Mouse (Mus musculus): ENCODE measurements around the gene Hist1h4f. TPM values are rescaled to one million over a fixed set of nuclear protein-coding genes. Genes with fewer than 3 reads are reported as not detected.

The Hist1h4f gene
- total and polyA plus RNA-seq, 2 experiments = 77.8 TPM; not detected in 1

DNA sequence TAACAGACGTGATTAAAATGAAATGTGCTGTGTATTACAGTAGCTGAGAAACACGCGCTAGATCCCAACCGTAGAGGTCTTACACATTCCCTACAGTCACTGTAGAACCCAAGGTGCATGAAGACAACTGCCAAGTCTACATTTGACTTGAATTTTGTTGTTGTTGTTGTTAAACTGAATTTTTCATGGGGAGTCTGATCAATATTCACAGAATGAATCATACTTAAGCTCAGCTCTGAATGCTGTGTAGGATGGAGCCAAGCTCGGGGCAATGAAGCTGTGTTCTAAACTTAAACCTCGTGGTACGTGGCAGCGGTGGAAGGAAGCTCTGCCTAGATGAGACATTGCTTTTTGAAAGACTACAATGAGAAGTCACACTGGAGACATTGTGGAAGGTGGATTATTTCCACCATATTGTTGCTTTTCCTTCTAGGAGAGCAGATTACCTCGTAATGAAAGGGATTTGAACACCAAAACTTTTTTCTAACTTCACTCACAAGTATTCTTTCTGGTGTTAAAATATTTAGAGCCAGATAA lies 49.3 kb downstream of the Hist1h4f start:
- no peaks in the 10 kb centered on the region for H3K27me3 ChIP-seq (ENCODE audit: control insufficient read depth, insufficient read depth, low read length)
- no peaks in the 10 kb centered on the region for H3K36me3 ChIP-seq (ENCODE audit: control insufficient read depth, insufficient read depth, low read length)
- WGBS = 71% methylated on average over 9 of the region's 9 CpGs
- no peak overlapping the region for H3K9ac ChIP-seq (ENCODE audit: low read depth, low read length)
- no peak overlapping the region for H3K27ac ChIP-seq (replicated peaks; ENCODE audit: insufficient read depth, low read depth, low read length)
- no peaks in the 10 kb centered on the region; the same call in 1 of the 2 replicates for H3K4me1 ChIP-seq (ENCODE audit: control insufficient read depth, insufficient read depth, low read length)
- H3K79me2 ChIP-seq (ENCODE audit: control insufficient read depth, insufficient read depth, low read length) = no peaks in the 10 kb centered on the region
- TF ChIP-seq CTCF (IDR thresholded peaks at IDR 0.05; ENCODE audit: low read depth, low read length) = no peak
- TF ChIP-seq POLR2A (IDR thresholded peaks at IDR 0.05; ENCODE audit: extremely low read depth, insufficient read depth, low read length) = no peak
- DNase-seq (ENCODE audit: extremely low read depth, low read depth, low spot score) = no peak
- H3K4me3 ChIP-seq (ENCODE audit: insufficient read depth, low read depth, low read length) = no peak overlapping the region

DNA sequence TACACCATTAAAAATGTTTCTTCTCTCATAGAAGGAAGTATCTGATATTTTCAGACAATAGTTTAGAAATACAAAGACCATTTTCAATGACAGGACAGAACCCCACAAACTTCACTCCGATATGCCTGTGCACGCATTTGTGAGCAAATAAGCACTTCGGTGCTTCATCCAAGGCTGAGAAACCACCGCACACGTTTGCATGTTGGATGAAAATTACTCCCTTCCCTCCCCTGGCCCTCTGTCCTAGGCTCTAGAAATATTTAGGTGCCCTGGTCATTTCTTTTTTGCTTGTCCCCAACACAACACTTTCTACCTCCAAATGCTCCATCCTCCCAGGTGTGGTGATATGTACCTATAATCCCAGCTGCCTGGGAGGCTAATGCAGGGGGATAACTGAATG lies 49.9 kb downstream of the Hist1h4f start:
- no peak overlapping the region for H3K27ac ChIP-seq (replicated peaks; ENCODE audit: insufficient read depth, low read depth, low read length)
- no peak for DNase-seq (ENCODE audit: extremely low read depth, low read depth, low spot score)
- WGBS = 45% methylated on average over 5 of the region's 5 CpGs
- no peaks in the 10 kb centered on the region; the same call in 1 of the 2 replicates for H3K4me1 ChIP-seq (ENCODE audit: control insufficient read depth, insufficient read depth, low read length)
- no peaks in the 10 kb centered on the region for H3K36me3 ChIP-seq (ENCODE audit: control insufficient read depth, insufficient read depth, low read length)
- no peaks in the 10 kb centered on the region for H3K79me2 ChIP-seq (ENCODE audit: control insufficient read depth, insufficient read depth, low read length)
- TF ChIP-seq POLR2A (IDR thresholded peaks at IDR 0.05; ENCODE audit: extremely low read depth, insufficient read depth, low read length) = no peak
- H3K9ac ChIP-seq (ENCODE audit: low read depth, low read length) = no peak overlapping the region
- H3K27me3 ChIP-seq (ENCODE audit: control insufficient read depth, insufficient read depth, low read length) = no peaks in the 10 kb centered on the region
- H3K4me3 ChIP-seq (ENCODE audit: insufficient read depth, low read depth, low read length) = no peak overlapping the region

Other genes with a start within 250 kb of the Hist1h4f start
Only the 30 nearest of the 34 such genes appear.
- 8.1 and 9.7 TPM in 2 replicates for gene Zfp322a, start 182.4 kb downstream of the Hist1h4f start, total RNA-seq (2014; rRNA removed)
- 0.60 and 1.3 TPM in 2 replicates for gene Zfp322a, start 182.4 kb downstream of the Hist1h4f start, polyA plus RNA-seq (2012; rRNA removed)
- 3.5 and 3.7 TPM in 2 replicates for gene Abt1, start 127.8 kb downstream of the Hist1h4f start, total RNA-seq (2014; rRNA removed)
- 2.1 TPM in 2 replicates for gene Abt1, start 127.8 kb downstream of the Hist1h4f start, polyA plus RNA-seq (2012; rRNA removed)
- not detected in 2 replicates for gene Btn1a1, start 85.7 kb downstream of the Hist1h4f start, total RNA-seq (2014; rRNA removed)
- not detected in 2 replicates for gene Btn1a1, start 85.7 kb downstream of the Hist1h4f start, polyA plus RNA-seq (2012; rRNA removed)
- gene Btn2a2, start 62.8 kb downstream of the Hist1h4f start, total RNA-seq (2014; rRNA removed) = not detected in 2 replicates
- gene Btn2a2, start 62.8 kb downstream of the Hist1h4f start, polyA plus RNA-seq (2012; rRNA removed) = not detected in 2 replicates
- gene Hist1h4h, start 20.6 kb downstream of the Hist1h4f start, total RNA-seq (2014; rRNA removed) = 706 and 873 TPM in 2 replicates
- 8.5 and 26.7 TPM in 2 replicates for gene Hist1h4h, start 20.6 kb downstream of the Hist1h4f start, polyA plus RNA-seq (2012; rRNA removed)
- gene Hist1h2af, start 17.7 kb downstream of the Hist1h4f start, total RNA-seq (2014; rRNA removed) = 9.2 and 13.4 TPM in 2 replicates
- 2.1 and 2.9 TPM in 2 replicates for gene Hist1h2af, start 17.7 kb downstream of the Hist1h4f start, polyA plus RNA-seq (2012; rRNA removed)
- 5.6 and 12.9 TPM in 2 replicates for gene Hist1h3g, start 16.2 kb downstream of the Hist1h4f start, total RNA-seq (2014; rRNA removed)
- gene Hist1h3g, start 16.2 kb downstream of the Hist1h4f start, polyA plus RNA-seq (2012; rRNA removed) = 0.26 TPM in 1 of 2 replicates, not detected in the other
- gene Hist1h2bh, start 8.3 kb downstream of the Hist1h4f start, total RNA-seq (2014; rRNA removed) = 1.3 and 1.5 TPM in 2 replicates
- 0.07 and 0.09 TPM in 2 replicates for gene Hist1h2bh, start 8.3 kb downstream of the Hist1h4f start, polyA plus RNA-seq (2012; rRNA removed)
- gene Hist1h3f, start 7.6 kb downstream of the Hist1h4f start, total RNA-seq (2014; rRNA removed) = 11.1 and 14.2 TPM in 2 replicates
- gene Hist1h3f, start 7.6 kb downstream of the Hist1h4f start, polyA plus RNA-seq (2012; rRNA removed) = 0.29 and 0.30 TPM in 2 replicates
- gene Hist1h1d, start 1.6 kb upstream of the Hist1h4f start, total RNA-seq (2014; rRNA removed) = 2.5 and 3.0 TPM in 2 replicates
- gene Hist1h1d, start 1.6 kb upstream of the Hist1h4f start, polyA plus RNA-seq (2012; rRNA removed) = 0.02 and 0.12 TPM in 2 replicates
- 19.9 and 26.8 TPM in 2 replicates for gene Hist1h3e, start 10.7 kb upstream of the Hist1h4f start, total RNA-seq (2014; rRNA removed)
- gene Hist1h3e, start 10.7 kb upstream of the Hist1h4f start, polyA plus RNA-seq (2012; rRNA removed) = 2.1 and 2.6 TPM in 2 replicates
- 2.8 and 6.6 TPM in 2 replicates for gene Hist1h2ae, start 19.6 kb upstream of the Hist1h4f start, total RNA-seq (2014; rRNA removed)
- 0.57 TPM in 2 replicates for gene Hist1h2ae, start 19.6 kb upstream of the Hist1h4f start, polyA plus RNA-seq (2012; rRNA removed)
- gene Hist1h2bg, start 19.7 kb upstream of the Hist1h4f start, total RNA-seq (2014; rRNA removed) = 37.2 and 44.6 TPM in 2 replicates
- 4.0 and 4.4 TPM in 2 replicates for gene Hist1h2bg, start 19.7 kb upstream of the Hist1h4f start, polyA plus RNA-seq (2012; rRNA removed)
- 4.6 and 5.4 TPM in 2 replicates for gene Hist1h2bf, start 22.5 kb upstream of the Hist1h4f start, total RNA-seq (2014; rRNA removed)
- gene Hist1h2bf, start 22.5 kb upstream of the Hist1h4f start, polyA plus RNA-seq (2012; rRNA removed) = 0.39 TPM in 1 of 2 replicates, not detected in the other
- gene Hist1h2ad, start 22.7 kb upstream of the Hist1h4f start, total RNA-seq (2014; rRNA removed) = 5.4 and 11.5 TPM in 2 replicates
- gene Hist1h2ad, start 22.7 kb upstream of the Hist1h4f start, polyA plus RNA-seq (2012; rRNA removed) = 1.1 TPM in 1 of 2 replicates, not detected in the other
- gene Hist1h3d, start 24.1 kb upstream of the Hist1h4f start, total RNA-seq (2014; rRNA removed) = 3.4 and 5.9 TPM in 2 replicates
- gene Hist1h3d, start 24.1 kb upstream of the Hist1h4f start, polyA plus RNA-seq (2012; rRNA removed) = 0.48 and 0.87 TPM in 2 replicates
- gene Hist1h4d, start 29.9 kb upstream of the Hist1h4f start, total RNA-seq (2014; rRNA removed) = 162 and 174 TPM in 2 replicates
- gene Hist1h4d, start 29.9 kb upstream of the Hist1h4f start, polyA plus RNA-seq (2012; rRNA removed) = 2.1 and 2.8 TPM in 2 replicates
- 5.4 and 6.6 TPM in 2 replicates for gene Hist1h2be, start 69.5 kb upstream of the Hist1h4f start, total RNA-seq (2014; rRNA removed)
- 0.28 and 0.60 TPM in 2 replicates for gene Hist1h2be, start 69.5 kb upstream of the Hist1h4f start, polyA plus RNA-seq (2012; rRNA removed)
- 22.0 and 27.0 TPM in 2 replicates for gene Hist1h1e, start 70.9 kb upstream of the Hist1h4f start, total RNA-seq (2014; rRNA removed)
- gene Hist1h1e, start 70.9 kb upstream of the Hist1h4f start, polyA plus RNA-seq (2012; rRNA removed) = 0.73 and 0.77 TPM in 2 replicates
- 4.9 and 6.2 TPM in 2 replicates for gene Hist1h2ac, start 132.3 kb upstream of the Hist1h4f start, total RNA-seq (2014; rRNA removed)
- 0.12 and 0.22 TPM in 2 replicates for gene Hist1h2ac, start 132.3 kb upstream of the Hist1h4f start, polyA plus RNA-seq (2012; rRNA removed)
- 228 and 265 TPM in 2 replicates for gene Hist1h2bc, start 132.6 kb upstream of the Hist1h4f start, total RNA-seq (2014; rRNA removed)
- gene Hist1h2bc, start 132.6 kb upstream of the Hist1h4f start, polyA plus RNA-seq (2012; rRNA removed) = 312 and 443 TPM in 2 replicates
- not detected in 2 replicates for gene Hist1h1t, start 144.2 kb upstream of the Hist1h4f start, total RNA-seq (2014; rRNA removed)
- gene Hist1h1t, start 144.2 kb upstream of the Hist1h4f start, polyA plus RNA-seq (2012; rRNA removed) = not detected in 2 replicates
- 190 and 256 TPM in 2 replicates for gene Hist1h4c, start 146.8 kb upstream of the Hist1h4f start, total RNA-seq (2014; rRNA removed)
- 0.95 and 3.1 TPM in 2 replicates for gene Hist1h4c, start 146.8 kb upstream of the Hist1h4f start, polyA plus RNA-seq (2012; rRNA removed)
- gene Hfe, start 159.2 kb upstream of the Hist1h4f start, total RNA-seq (2014; rRNA removed) = 30.4 and 35.3 TPM in 2 replicates
- gene Hfe, start 159.2 kb upstream of the Hist1h4f start, polyA plus RNA-seq (2012; rRNA removed) = 32.6 and 40.9 TPM in 2 replicates
- gene Hist1h1c, start 187.2 kb upstream of the Hist1h4f start, total RNA-seq (2014; rRNA removed) = 43.6 and 68.1 TPM in 2 replicates
- gene Hist1h1c, start 187.2 kb upstream of the Hist1h4f start, polyA plus RNA-seq (2012; rRNA removed) = 20.9 and 31.6 TPM in 2 replicates
- 8.0 and 24.1 TPM in 2 replicates for gene Hist1h3c, start 194.0 kb upstream of the Hist1h4f start, total RNA-seq (2014; rRNA removed)
- gene Hist1h3c, start 194.0 kb upstream of the Hist1h4f start, polyA plus RNA-seq (2012; rRNA removed) = 0.20 and 0.27 TPM in 2 replicates
- 41.9 and 75.6 TPM in 2 replicates for gene Hist1h2bb, start 195.1 kb upstream of the Hist1h4f start, total RNA-seq (2014; rRNA removed)
- 0.41 and 0.55 TPM in 2 replicates for gene Hist1h2bb, start 195.1 kb upstream of the Hist1h4f start, polyA plus RNA-seq (2012; rRNA removed)
- gene Hist1h2ab, start 199.5 kb upstream of the Hist1h4f start, total RNA-seq (2014; rRNA removed) = 19.4 and 55.8 TPM in 2 replicates
- gene Hist1h2ab, start 199.5 kb upstream of the Hist1h4f start, polyA plus RNA-seq (2012; rRNA removed) = 0.45 and 1.0 TPM in 2 replicates
- 15.2 and 31.1 TPM in 2 replicates for gene Hist1h3b, start 200.6 kb upstream of the Hist1h4f start, total RNA-seq (2014; rRNA removed)
- 0.23 and 0.58 TPM in 2 replicates for gene Hist1h3b, start 200.6 kb upstream of the Hist1h4f start, polyA plus RNA-seq (2012; rRNA removed)
- gene Hist1h4b, start 205.4 kb upstream of the Hist1h4f start, total RNA-seq (2014; rRNA removed) = 62.4 and 63.4 TPM in 2 replicates
- 1.2 TPM in 1 of 2 replicates, not detected in the other for gene Hist1h4b, start 205.4 kb upstream of the Hist1h4f start, polyA plus RNA-seq (2012; rRNA removed)

Data from liver, adult 2 months (tissue).